Mouse (Mus musculus) skeletal muscle tissue, adult 2 months (tissue): ENCODE measurements around the gene Tab1.

Source experiments
- DNase-seq: peaks from one replicate; pipeline ENCODE4 v3.0.0-alpha.2; 2012; ENCODE audit warnings: low read depth, low spot score

Gene Tab1

GRCm38 (mm10) chr15:80132993-80133586, at the start of gene Tab1:
Tab1 (plus strand) TSS chr15:80133127.
- DNase-seq = peak; percentile 91

DNA sequence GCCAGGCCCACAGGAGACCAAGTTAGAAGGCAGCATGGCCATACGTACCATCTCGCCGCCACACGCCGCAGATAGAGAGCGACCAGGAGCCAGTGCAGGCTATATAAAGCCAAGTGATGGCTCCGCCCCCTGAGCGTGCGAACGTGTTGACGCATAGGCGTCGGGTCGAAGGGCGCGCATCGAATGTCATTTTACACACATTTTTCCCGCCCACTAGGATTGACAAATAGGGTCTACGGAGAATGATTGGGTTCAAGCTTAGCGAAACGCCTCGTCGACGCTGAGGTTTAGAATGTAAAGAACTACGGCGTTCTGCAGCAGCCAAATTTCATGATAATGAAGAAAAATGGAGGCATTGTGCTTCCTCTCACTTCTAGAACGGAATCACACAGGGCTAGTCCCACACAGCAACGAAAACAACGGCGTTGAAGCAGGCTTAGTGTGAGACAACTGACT, 49.6 kb upstream of the Tab1 start:
- peak; percentile 99 for DNase-seq

DNA sequence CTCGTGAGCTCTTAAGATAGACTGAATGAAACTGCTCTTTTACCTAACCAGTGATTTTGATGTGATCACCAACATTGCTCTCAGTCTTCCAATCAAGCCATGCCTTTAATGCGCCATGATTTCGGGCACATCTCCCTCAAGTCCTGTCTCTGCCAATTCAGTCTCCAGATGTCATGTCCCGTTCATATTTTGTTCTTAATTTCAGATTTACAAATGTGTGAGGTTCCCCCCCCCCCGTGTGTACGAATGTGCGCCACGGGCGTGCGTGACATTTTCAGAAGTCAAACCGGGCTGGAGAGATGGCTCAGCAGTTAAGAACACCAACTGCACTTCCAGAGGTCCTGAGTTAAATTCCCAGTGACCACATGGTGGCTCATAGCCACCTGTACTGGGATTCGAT, 49.2 kb upstream of the Tab1 start:
- DNase-seq = no peak

GRCm38 (mm10) chr15:80087406-80088012, 45.4 kb upstream of the Tab1 start:
- no peak for DNase-seq

GRCm38 (mm10) chr15:80088637-80089036, 44.3 kb upstream of the Tab1 start:
- DNase-seq = peak; percentile 81

- DNase-seq = no peak
Measured at GRCm38 (mm10) chr15:80090155-80090554, 42.8 kb upstream of the Tab1 start.

DNA sequence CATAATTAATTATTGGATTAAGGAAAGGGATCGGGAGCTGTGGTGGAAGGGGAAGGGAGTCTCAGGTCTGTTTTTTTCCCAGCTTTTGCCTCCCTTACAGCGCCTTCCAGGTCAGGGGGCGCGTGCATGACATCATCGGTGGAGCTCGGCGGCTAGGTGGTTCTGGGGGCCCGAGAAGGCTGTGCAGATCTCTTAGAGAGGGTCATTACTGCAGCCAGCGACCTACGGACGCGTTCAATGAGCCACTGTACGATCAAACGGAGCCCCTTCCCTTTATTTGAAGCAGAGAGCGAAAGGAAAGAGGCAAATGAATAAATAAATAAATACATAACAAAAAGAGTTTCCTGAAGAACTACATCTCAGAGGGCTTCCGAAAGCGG, 42.2 kb upstream of the Tab1 start:
- no peak for DNase-seq

DNA sequence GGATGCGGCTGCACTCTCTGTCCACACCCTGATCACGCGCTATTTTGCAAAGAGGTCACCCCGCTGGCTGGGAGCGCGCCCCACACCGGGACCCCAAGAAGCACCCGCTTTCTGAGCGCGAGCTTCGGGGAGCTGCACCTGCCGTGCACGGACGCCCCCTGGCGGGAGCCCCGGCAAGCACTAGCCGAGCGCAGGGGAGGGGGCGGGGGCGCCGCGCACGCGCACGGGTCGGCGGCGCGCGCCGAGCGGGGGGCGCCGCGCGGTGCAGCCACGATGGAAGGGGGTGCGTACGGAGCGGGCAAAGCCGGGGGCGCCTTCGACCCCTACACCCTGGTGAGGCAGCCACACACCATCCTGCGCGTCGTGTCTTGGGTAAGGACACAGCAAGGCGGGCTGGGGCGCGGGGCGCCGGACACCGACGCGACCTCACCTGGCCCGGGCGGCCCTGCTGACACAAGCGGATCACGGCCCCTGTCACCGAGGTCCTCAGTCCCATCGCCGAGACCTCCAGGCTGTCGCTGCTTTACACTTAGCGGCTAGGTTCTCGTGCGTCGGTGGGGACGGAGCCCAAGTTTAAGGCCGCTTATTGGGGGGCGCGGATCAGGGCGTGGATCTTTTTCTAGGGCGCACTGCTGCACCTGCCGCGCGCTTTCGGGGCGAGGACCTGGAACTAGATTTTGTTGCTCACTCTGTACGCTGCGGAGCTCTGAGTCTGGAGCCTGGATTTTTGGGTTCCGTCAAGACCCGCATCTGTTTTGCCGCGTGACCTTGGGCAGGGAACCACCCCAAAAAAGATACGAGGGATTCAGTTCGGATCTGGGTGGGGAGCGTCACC, 41.6 kb upstream of the Tab1 start, which contains the start of the genes Syngr1 and Rpl3:
TSS of gene Syngr1 (plus strand) at position 214 of the 835 bp plus-strand sequence.
TSS of gene Rpl3 (minus strand) at position 748 of the 835 bp plus-strand sequence.
- no peak for DNase-seq

- no peak for DNase-seq
Measured at GRCm38 (mm10) chr15:80092041-80092441, 40.9 kb upstream of the Tab1 start.

DNA sequence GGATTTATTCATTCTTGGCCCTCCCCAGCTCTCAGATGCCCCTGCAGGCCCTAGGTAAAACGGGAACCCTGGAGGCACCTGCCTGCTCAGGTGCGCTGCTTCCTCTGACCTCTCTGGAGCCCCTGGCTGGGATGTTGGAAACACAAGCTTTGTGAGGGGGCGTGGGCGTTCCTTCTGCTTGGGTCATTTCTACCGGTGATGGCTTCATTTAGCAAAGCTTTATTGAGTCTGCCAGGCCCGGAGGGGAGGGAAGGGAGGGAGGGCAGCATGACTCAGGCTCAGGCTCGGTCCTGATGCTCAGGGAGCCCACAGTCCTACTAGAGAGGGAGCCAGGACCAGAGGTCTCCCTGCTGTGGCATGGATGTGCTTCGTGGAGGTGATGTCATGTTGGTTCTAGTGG, 40.3 kb upstream of the Tab1 start:
- no peak for DNase-seq

DNA sequence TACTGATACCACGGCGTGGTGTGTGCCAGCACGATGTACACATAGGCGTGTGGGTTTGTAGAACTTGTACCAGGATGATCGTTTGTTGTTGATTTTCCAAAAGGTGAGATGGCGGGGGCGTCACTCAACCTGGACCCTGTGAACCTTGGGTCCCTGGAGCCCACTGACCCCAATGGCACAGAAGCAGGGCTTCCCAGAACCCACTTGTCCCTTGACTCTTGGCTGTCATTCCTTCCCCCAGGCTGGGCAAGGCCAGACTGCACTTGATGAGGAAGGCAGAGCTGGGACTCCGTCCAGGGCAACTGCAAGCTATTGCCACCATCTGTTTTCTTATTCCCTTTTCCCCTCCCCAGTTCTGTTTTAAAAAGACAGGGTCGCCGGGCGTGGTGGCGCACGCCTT, 38.7 kb upstream of the Tab1 start:
- DNase-seq = no peak

- DNase-seq = no peak
Measured at GRCm38 (mm10) chr15:80095596-80095995, 37.3 kb upstream of the Tab1 start.

DNA sequence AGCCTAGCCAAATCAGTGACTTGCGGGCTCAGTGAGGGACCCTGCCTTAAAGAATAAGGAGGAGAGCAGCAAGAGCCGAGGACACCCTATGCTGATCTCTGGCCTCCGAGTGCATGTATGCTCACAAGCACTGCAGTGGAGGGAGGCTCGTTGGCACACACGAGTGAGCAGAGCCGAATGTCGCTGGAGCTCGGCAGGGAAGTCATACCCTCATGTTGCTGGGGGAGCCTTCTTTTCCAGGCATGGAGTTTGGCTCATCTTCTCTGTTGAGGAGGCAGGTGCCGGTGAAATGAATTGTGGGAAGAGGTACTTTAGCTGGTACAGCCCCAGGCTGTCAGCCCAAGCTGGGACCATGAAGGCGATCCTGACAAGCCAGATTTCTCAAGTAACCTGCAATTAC, 36.5 kb upstream of the Tab1 start:
- DNase-seq = no peak

DNA sequence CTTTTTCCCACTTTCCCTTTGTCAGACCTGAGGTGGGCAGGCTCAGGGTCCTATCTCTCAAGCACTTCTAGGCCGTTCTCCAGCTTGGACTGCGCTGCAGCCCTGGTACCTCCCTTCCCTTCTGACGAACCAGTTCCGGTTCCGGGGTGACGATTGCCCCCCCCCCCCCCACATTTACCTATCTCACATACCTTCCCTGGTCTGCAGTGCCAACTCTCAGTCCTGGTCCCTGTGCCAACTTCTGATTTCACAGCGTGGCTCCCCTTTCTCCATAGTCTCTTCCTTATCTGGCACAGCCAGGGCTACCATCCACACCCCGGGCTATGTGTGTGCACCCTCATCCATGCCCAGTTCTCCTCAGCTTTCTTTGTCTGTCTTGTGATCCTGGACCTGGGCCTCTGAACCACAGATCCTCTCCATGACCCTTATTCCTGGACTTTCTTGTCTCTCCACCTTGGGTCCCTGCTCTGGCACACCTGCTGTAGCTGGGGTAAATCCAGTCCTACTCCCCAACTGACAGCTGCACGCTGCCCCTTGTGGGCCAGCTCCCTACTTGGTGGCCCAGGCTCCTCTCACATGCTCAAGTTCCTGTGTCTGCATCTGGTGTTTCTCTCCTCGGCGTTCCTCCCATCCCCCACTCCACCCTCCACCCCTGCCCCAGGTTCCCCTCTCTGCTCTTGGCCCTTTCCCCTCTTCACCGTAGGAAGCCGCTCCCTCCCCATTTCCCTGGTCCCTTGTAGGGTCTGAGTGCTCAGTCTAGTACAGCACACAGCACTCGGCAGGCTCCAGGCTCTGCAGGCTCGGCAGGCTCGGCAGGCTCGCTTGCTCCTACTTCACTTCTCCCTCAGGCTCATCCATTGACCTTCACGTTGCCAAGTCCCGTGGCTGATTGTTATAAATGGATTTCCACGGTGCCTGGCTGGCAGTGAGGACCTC, 35.7 kb upstream of the Tab1 start:
- DNase-seq = no peak

GRCm38 (mm10) chr15:80097999-80098461, 34.9 kb upstream of the Tab1 start:
- DNase-seq = no peak

DNA sequence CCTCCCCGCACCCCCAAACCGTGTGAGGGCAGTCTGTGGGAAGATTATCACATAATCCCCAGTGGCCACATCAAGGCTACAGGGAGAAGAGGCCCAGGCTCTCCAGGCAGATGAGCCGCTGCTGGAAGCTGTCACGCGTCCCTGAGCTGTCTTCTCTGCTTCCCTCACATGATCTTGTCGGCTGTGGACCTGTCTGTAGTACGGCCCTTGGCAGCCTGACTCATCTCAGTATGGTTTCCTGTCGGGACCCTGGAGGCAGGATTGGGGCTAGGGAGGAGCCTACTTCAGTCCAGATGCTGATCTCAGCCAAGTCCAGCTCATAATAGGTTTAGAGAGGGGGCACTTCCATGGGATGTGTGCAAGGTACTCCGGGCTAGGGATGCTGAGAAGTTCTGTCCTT, 34.1 kb upstream of the Tab1 start:
- DNase-seq = no peak

DNA sequence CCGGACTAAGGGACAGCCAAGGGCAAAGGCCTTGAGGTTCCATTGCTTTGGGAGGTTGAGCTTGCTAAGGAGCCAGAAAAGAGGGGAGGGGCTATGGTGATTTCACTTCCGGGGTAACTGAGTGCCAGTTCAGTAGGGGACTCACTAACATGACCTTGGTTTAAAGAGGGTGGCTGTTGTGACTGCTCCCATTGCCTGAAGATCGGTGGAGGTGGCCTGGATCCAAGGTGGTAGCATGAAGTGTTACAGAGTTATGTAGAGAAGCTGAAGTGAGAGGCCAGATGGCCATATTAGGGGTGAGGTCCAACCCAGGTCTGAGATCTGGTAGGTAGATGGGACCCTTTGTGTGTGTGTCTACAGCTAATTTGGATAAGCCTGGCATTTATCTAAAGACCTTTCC, 33.5 kb upstream of the Tab1 start:
- no peak for DNase-seq

GRCm38 (mm10) chr15:80100196-80100595, 32.7 kb upstream of the Tab1 start:
- no peak for DNase-seq

GRCm38 (mm10) chr15:80100871-80101270, 32.1 kb upstream of the Tab1 start:
- no peak for DNase-seq

GRCm38 (mm10) chr15:80101503-80101902, 31.4 kb upstream of the Tab1 start:
- DNase-seq = no peak

- DNase-seq = no peak
Measured at GRCm38 (mm10) chr15:80102495-80102894, 30.4 kb upstream of the Tab1 start.
